Mouse (Mus musculus) liver, adult 2 months (tissue): ENCODE measurements around the gene Slc25a48.

Experiments used
- CTCF ChIP-seq: fragments of 200-500 bp; IDR thresholded peaks from 2 replicates; pipeline ENCODE4 v1.5.1; 2011; ENCODE audit warnings: low read depth, low read length, control low read depth
- POLR2A ChIP-seq: fragments of 200-500 bp; IDR thresholded peaks from 2 replicates; pipeline ENCODE4 v1.6.1; 2011; ENCODE audit warnings: low read length, control low read depth; ENCODE audit not compliant: insufficient read depth; ENCODE audit errors: extremely low read depth

DNA sequence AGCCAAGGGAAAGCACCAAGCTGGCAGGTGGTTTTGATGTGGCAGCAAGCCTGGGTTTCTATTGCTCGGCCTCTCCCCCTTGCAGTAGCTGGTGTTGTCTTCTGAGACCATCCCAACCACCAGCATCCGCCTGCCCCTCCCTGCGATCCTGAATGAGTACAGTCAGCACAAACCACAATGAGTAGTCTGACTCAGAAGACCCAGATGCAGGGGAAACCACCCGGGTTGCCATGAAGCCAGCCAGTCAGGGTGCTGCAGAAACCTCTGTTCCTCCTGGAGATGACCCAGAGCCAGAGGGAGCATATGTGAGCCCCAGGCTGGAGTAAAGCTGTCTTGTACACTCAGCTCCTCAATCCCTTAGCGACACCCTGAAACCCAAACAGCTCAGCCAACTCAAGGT lies 38.6 kb downstream of the Slc25a48 start:
- TF ChIP-seq POLR2A (no peak), CTCF (no peak)
